Mouse (Mus musculus) cerebellum, adult 2 months (tissue): Measurements from ENCODE around the gene Fam171a2. TPM values are rescaled to one million over a fixed set of nuclear protein-coding genes. Genes with fewer than 3 reads are reported as not detected.
A peak's percentile ranks its signal among the peaks of the same experiment; 100 is the strongest.

Experiments used
- DNase-seq, 2 experiments: peaks; one replicate each; pipeline ENCODE4 v3.0.0; 2021
- H3K27ac ChIP-seq: fragments of 200-500 bp; 2 replicates; pipeline ENCODE4 v1.5.1; 2012; ENCODE audit warnings: low read length, control low read depth, inconsistent platforms; ENCODE audit not compliant: insufficient read depth
- H3K27me3 ChIP-seq: fragments of 200-500 bp; 2 replicates; pipeline ENCODE4 v1.6.1; 2012; ENCODE audit warnings: inconsistent platforms, mild to moderate bottlenecking, low read length, moderate library complexity; ENCODE audit not compliant: control insufficient read depth, insufficient read depth
- H3K4me1 ChIP-seq: fragments of 200-500 bp; 2 replicates; pipeline ENCODE4 v1.6.1; 2011; ENCODE audit warnings: low read length; ENCODE audit not compliant: control insufficient read depth, insufficient read depth
- H3K4me3 ChIP-seq: fragments of 200-500 bp; replicated peaks from 2 replicates; pipeline ENCODE3; 2011; ENCODE audit warnings: mild to moderate bottlenecking, low read depth, low read length, control low read depth; ENCODE audit not compliant: insufficient read depth
- CTCF ChIP-seq: fragments of 200-500 bp; IDR thresholded peaks from 2 replicates; pipeline ENCODE4 v1.5.1; 2011; ENCODE audit warnings: low read depth, mild to moderate bottlenecking, control low read depth, low read length, moderate library complexity, borderline replicate concordance; ENCODE audit not compliant: insufficient read depth
- POLR2A ChIP-seq: fragments of 200-500 bp; IDR thresholded peaks from 2 replicates; pipeline ENCODE4 v1.6.1; 2011; ENCODE audit warnings: low read length, control low read depth, borderline replicate concordance; ENCODE audit not compliant: insufficient read depth
- WGBS: fragments of 180-500 bp; shearing (Covaris S2); methylation state at CpG from one replicate; pipeline ENCODE4 v1.1.7; 2018; 5-methylcytosine and 5-hydroxymethylcytosine counted together
- polyA plus RNA-seq: library from polyadenylated mRNA; depleted of rRNA; stranded (reverse); fragments of >200 nt; gene quantifications from 2 replicates; pipeline ENCODE4 v1.2.3, GENCODE M21; 2012

Fam171a2 gene
- polyA plus RNA-seq, 1 experiment, result 57.8 TPM

- Histone ChIP-seq H3K27me3 (no peaks in the 10 kb centered on the region), H3K4me1 (peaks cover 41% of the 10 kb centered on the region), H3K27ac (peak overlapping the region; percentile 16; the same call in 1 of the 2 replicates), H3K4me3 (no peak overlapping the region)
- TF ChIP-seq POLR2A (no peak), CTCF (no peak)
- 22% methylated on average over 16 of the region's 16 CpGs for WGBS
- DNase-seq, result no peak
Observed at GRCm38 (mm10) chr11:102432115-102432843, 15.2 kb downstream of the Fam171a2 start.

- Histone ChIP-seq H3K27ac (no peak overlapping the region), H3K4me1 (peaks cover 41% of the 10 kb centered on the region)
Observed at GRCm38 (mm10) chr11:102431728-102432114, 15.8 kb downstream of the Fam171a2 start.

GRCm38 (mm10) chr11:102431018-102431645 lies 16.4 kb downstream of the Fam171a2 start:
- 2% methylated on average over 7 of the region's 7 CpGs for WGBS
- TF ChIP-seq CTCF (peak; percentile 75), POLR2A (no peak)
- peak overlapping the region; percentile 76 for H3K4me3 ChIP-seq
- no peaks in the 10 kb centered on the region for H3K27me3 ChIP-seq
- peaks cover 39% of the 10 kb centered on the region for H3K4me1 ChIP-seq
- no peak overlapping the region for H3K27ac ChIP-seq
- peak; percentile 81 to 87 for DNase-seq

More at GRCm38 (mm10) chr11:102431728-102432114, 15.8 kb downstream of the Fam171a2 start:
- Histone ChIP-seq H3K27me3 (no peaks in the 10 kb centered on the region), H3K4me3 (no peak overlapping the region)
- 75% methylated on average over 3 of the region's 3 CpGs for WGBS
- TF ChIP-seq CTCF, result no peak
- TF ChIP-seq POLR2A, result no peak
- DNase-seq, result no peak

GRCm38 (mm10) chr11:102430121-102431017 lies 17.1 kb downstream of the Fam171a2 start, which contains the start of gene Grn:
TSS of gene Grn (plus strand) at chr11:102430315.
- H3K27ac ChIP-seq, result peak within 1 kb of the TSS; percentile 43
- peak within 1 kb of the TSS; percentile 76 for H3K4me3 ChIP-seq
- 0% methylated on average over 29 of the region's 29 CpGs for WGBS
- peak; percentile 90 to 97 for DNase-seq
- H3K4me1 ChIP-seq, result peaks cover 34% of the 10 kb centered on the region
- H3K27me3 ChIP-seq, result no peaks in the 10 kb centered on the region
- no peak for TF ChIP-seq CTCF
- peak; percentile 82 for TF ChIP-seq POLR2A

GRCm38 (mm10) chr11:102429551-102429950 lies 17.9 kb downstream of the Fam171a2 start:
- H3K27ac ChIP-seq, result peak overlapping the region; percentile 43
- no peak for DNase-seq
- TF ChIP-seq POLR2A, result no peak
- TF ChIP-seq CTCF, result no peak
- 27% methylated on average over 3 of the region's 3 CpGs for WGBS
- peak overlapping the region; percentile 74 for H3K4me3 ChIP-seq
- H3K4me1 ChIP-seq, result peaks cover 28% of the 10 kb centered on the region
- no peaks in the 10 kb centered on the region for H3K27me3 ChIP-seq

GRCm38 (mm10) chr11:102428981-102429540 lies 18.4 kb downstream of the Fam171a2 start:
- Histone ChIP-seq H3K4me1 (peaks cover 24% of the 10 kb centered on the region), H3K27ac (no peak overlapping the region), H3K4me3 (no peak overlapping the region), H3K27me3 (no peaks in the 10 kb centered on the region)
- WGBS, result 67% methylated on average over 8 of the region's 8 CpGs
- DNase-seq, result no peak
- no peak for TF ChIP-seq POLR2A
- no peak for TF ChIP-seq CTCF
